Mouse (Mus musculus) frontal cortex, adult 2 months (tissue): ENCODE data around the gene Eif4g1. TPM values are rescaled to one million over a fixed set of nuclear protein-coding genes. Genes with fewer than 3 reads are reported as not detected.
A peak's percentile ranks its signal among the peaks of the same experiment; 100 is the strongest.

ENCODE experiments used
- DNase-seq, 2 experiments: peaks; one replicate each; pipeline ENCODE4 v3.0.0; 2022; ENCODE audit warnings: low spot score in 1 of 2; ENCODE audit errors: extremely low spot score in 1 of 2
- polyA plus RNA-seq: library from polyadenylated mRNA; depleted of rRNA; stranded (reverse); fragments of >200 nt; gene quantifications from 2 replicates; pipeline ENCODE4 v1.2.3, GENCODE M21; 2012

Eif4g1 gene
- polyA plus RNA-seq, 1 experiment, result 169 TPM

DNA sequence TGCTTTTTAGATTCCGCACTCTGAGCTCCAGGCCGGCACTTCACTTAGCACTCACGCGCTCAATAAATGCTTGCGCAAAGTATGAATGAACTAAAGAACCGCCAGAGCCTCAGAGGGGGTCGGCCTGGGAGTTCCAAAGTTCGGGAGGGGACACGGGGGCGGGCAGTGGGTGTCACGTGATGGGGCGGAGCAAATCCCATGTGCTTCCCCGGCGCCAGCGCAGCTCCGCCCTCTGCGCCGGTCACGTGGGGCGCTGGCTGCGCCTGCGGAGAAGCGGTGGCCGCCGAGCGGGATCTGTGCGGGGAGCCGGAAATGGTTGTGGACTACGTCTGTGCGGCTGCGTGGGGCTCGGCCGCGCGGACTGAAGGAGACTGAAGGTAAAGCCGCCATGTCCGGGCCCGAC lies 4.4 kb downstream of the Eif4g1 start:
- peak; percentile 90 to 96 for DNase-seq

DNA sequence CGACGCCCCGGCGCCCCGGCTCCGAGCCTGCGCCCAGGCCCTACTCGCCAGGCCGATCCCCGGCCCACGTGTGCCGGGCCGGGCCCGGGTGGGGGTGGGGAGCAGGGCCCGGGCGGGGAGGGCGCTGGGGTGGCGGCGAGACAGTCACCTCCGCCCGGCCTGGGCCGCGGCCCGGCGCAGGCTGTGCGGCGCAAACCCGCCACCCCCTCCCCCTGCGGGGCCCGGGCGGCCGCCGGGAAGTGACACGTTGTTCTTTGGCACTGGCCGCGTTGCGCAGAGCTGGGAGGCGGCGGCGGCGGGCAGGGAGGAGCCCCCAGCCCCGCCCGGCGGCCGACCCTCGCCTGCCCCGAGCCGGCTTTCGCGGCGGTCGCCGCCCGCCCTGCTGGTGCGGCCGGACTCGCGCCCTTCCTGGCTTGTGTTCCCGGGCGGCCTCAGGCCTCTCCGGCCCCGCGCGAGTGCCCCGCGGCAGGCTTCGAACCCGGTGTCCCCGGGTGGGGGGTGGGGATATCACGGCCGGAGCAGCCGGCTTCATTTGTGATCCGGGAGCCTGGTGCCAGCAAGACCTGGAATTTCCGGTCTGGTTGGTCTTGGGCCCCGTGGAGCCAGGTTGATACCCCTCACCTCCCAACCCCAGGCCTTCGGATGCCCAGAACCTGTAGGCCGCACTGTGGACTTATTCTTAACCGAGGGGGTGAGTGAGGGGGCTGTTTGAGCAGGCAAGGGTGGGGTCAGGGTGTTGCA lies 5.0 kb downstream of the Eif4g1 start:
- DNase-seq, result peak in 1 of 2 experiments; percentile 31

DNA sequence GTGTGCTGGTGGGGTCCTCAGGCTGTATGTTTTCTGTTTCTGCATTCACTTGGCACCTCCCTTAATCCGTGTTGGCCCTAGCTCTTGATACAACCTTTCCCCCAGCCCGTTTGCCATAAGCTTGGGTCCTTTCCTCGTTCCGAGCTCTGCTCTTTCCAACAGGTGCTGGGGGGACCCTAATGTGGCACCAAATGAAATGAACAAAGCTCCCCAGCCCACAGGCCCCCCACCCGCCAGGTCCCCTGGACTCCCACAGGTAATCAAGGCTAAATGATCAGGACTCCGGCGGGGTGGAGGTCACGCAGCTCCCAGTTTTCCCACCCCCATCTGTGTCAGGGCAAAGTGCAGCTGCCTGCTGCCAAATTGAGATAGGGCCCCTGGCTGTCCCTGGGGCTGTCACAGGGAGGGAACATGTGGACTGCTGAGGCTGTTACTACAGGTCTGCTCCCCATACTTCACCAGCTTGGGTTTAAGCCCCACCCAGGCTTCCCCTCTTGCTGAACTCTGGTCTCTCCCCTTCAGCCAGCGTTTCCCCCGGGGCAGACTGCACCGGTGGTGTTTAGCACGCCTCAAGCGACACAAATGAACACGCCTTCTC lies 5.7 kb downstream of the Eif4g1 start:
- no peak for DNase-seq

DNA sequence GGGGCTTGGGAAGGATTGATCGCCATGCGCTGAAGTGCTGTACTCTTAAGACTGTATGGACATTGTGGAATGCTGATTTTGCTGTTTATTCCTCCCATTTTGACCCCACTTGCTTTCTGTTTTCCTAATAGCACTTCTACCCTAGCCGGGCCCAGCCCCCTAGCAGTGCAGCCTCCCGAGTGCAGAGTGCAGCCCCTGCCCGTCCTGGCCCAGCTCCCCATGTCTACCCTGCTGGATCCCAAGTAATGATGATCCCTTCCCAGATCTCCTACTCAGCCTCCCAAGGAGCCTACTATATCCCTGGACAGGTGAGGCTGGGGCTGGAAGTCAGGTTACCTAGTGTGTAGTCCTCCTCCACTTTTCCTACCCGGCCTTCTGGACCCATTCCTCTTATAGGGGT lies 7.1 kb downstream of the Eif4g1 start:
- no peak for DNase-seq

DNA sequence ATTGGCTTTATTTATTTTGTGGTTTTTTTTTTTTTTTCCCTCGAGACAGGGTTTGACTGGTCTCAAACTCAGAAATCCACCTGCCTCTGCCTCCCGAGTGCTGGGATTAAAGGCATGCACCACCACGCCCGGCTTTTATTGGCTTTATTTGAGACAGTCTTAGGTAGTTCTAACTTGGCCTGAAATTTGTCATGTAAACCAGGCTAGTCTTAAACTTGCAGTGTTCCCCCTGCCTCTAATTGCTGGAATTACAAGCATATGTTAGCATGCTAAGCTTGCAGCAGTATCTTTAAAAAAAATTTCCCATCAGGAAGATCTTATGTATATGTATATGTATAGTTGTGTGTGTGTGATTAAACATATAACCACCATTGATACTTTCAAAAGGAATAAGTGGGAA lies 8.6 kb downstream of the Eif4g1 start:
- DNase-seq, result no peak

DNA sequence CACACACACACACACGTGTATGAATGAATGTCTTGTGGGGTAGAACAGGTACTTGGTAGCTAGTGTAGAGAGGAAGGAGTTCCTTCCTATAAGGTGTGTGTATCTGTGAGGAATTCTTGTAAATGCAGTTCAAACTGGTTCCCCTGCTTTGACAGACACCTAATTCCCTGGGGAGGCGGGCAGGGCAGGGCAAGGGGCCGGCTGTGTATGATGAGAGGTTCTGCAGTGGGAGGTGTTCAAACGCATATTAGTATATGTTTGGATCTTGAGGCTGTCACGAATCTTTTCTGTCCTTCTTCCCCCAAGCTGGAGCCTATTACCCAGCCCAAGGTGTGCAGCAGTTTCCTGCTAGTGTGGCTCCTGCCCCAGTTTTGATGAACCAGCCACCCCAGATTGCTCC lies 9.3 kb downstream of the Eif4g1 start:
- no peak for DNase-seq

DNA sequence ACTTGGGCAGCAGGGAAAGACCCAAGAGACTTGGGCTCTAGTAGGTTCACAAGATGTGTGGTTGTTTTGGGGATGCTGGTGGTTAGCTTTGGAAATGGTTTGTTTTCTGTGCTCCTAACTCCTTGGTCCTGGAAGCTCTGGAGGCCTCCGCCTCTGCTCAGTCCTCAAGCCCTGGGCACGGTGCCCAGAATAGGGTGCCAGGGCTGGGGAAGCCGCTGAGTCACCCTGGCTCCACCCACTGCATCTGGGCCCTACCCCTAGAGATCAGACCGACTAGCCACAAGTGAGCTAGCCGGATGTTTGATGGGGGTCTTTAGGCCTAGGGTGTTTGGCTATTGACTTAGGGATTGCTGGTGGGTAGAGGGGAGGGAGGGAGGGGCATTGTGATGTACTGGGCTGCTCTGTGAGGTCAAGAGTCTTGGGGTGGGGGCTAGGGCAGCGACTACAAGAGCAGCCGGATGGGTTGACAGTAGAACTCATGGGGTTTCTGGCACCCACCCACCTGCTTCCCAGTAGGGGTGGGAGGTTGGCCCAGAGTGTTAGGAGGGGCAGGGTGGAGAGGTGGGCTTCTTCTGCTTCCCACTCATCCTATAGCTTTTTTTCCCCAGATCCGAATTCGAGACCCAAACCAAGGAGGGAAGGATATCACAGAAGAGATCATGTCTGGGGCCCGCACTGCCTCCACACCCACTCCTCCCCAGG lies 10.0 kb downstream of the Eif4g1 start:
- peak in 1 of 2 experiments; percentile 87 for DNase-seq

DNA sequence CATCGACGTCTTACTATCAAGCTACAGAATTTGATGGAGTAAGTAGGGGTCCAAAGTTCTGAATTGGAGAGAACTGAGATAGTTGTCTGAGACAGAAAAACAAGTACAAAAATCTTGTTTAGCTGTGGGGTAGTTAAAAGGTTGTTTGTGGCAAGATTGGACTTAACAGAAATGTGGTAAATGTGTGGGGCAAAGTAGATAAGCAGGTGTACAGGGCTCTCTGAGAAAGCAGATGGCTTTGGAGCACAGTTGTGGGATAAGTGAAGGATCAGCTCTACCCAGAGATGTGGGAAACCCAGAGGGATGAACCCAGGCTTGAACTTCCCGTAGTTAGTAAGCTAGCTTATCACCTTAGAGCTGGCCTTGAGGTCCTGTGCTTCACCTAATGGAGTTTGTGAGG lies 22.7 kb downstream of the Eif4g1 start:
- no peak for DNase-seq

DNA sequence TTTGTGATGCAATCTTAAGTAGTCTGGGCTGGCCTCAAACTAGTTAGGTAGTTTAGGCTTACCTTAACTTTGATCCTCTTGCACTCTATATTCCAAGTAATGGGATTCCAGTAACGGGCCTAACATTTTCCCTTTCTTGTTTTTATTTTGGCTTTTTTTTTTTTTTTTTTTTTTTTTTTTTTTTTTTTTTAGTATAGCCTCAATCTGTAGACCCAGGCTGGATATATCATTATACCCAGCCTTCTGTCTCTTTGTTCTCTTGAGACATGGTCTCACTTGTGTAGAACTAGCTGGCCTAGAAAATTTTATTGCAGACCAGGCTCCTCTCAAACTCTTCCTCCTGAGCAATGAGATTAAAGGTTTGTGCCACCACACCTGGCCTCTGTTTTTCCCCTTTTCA lies 23.5 kb downstream of the Eif4g1 start:
- no peak for DNase-seq

DNA sequence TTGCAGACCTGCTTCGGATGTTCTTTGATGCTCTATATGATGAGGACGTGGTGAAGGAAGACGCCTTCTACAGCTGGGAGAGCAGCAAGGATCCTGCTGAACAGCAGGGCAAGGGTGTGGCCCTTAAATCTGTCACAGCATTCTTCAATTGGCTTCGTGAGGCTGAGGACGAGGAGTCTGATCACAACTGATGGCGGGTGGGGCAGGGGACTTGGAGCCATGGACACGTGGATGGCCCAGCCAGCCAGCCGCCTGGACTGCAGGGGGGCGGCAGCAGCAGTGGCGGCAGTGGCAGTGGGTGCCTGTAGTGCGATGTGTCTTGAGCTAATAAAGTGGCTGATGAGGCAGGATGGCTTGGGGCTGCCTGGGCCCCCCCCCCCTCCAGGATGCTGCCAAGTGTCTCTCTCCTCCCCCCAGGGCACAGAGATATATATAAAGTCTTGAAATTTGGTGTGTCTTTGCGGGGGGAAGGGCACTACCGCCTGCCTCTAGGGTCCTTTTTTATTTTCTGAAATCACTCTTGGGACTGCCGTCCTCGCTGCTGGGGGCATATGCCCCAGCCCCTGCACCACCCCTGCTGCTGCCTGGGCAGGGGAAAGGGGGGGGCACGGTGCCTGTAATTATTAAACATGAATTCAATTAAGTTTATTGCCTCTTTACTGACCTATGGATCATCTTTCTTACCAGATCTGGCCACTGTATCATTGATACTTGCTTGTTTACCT lies 24.3 kb downstream of the Eif4g1 start:
- no peak for DNase-seq

DNA sequence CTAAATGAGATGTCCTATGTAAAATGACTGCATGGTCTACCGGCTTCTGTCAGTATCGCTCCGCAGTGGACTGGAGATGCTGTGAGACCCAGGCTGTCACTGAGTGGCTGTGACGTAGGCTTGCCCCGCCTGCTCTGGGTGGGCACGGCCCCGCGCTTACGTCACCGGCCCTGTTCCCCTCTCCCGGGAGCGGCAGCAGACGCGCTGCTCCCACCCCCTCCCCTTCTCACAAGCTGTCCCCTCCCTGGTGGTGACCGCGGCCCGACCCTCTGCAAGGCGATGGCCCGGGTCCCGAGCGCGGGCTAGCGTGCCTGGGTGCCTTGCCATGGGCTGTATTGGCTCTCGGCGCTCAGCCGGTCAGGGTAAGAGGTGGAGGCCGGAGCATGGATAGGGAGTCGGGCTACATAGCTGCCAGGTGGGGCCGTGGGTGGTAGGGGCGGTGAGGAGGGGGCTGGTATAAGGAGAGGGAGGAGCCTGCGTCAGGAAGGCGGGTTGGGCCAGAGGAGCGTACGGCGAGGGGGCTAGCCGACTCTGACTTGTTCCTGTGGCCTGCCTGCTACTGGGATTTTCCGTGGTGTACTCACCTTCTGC lies 25.1 kb downstream of the Eif4g1 start, which contains the start of gene Fam131a:
Gene Fam131a, plus strand, starts transcription at position 131 of the 591 bp plus-strand sequence.
- peak; percentile 91 to 95 for DNase-seq

DNA sequence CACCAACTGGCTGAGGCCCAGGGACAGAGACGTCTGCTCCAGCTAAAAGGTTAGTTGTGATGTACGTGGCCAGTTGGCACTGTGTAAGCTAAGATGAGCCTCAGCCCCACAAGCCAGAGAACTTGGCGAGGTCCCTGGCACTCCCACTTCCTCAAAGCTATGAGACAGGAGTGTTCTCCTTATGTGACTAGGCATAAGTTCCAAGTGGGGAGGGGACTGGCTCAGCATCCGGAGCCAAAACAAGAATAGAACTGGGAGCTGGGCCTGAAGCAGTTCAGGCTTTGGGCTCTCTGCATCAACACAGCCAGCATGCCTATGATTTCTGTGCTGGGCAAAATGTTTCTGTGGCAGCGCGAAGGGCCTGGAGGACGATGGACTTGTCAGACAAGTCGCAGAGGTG lies 26.7 kb downstream of the Eif4g1 start:
- peak; percentile 75 to 89 for DNase-seq

DNA sequence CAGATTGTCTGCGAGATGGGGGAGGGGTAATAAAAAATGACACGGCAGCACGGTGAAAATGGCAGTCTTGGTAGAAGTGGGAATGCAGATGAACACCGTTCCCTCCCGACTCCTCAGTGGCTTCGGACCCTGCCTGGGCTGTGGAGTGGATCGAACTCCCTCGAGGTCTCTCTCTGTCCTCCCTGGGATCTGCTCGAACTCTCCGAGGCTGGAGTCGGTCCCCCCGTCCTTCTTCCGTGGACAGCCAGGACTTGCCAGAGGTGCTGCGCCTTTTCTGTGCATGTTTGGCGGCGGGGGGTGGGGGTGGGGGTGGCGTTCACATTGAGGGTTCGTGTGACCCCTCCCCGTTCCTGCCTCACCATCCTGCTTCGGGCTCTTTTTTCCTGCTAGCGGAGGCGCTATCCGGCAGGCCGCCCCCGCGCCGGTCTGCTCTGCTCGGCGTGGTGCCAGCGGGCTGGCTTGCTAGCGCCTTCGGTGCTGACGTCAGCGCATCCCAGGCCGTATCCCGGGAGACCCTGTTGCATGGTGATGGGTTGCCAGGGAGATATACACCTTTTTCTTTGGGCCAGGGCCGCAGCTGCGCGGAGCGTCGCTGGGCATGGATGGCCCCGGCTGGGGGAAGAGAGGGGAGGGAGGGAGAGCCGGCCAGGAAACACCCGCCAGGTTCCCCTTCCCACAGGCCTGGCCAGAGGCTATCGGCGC lies 27.7 kb downstream of the Eif4g1 start:
- DNase-seq, result peak; percentile 95 to 99

DNA sequence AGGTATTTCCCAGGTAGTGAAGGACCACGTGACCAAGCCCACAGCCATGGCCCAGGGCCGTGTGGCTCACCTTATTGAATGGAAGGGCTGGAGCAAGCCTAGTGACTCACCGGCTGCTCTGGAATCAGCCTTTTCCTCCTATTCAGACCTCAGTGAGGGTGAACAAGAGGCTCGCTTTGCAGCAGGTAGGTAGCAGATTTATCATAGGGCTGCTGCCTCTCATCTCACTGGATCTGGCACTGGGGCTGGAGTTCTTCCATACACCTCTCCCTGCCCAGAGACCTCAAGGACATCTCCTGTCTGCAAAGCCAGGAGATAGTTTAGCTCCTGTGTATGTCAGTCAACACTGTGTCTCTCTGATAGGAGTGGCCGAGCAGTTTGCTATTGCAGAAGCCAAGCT lies 31.2 kb downstream of the Eif4g1 start:
- no peak for DNase-seq

DNA sequence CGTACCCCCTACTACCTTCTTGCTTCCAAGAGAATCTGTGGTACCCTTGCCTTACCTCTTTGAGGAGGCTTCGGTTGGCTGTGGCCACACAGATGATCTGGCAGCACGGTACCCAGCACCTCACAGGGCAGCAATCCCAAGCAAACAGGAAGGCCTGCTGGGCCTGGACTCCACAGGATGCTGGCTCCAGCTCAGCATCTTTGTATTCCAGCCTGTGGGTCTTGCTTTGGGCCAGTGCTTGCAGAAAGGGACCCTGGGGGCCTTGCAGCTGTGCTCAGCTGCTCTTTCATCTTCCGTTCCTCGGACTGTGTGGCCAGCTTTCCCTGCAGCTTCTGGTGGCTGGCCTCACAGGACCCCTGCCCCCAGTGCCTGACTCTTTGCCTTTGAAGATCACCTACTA lies 31.9 kb downstream of the Eif4g1 start:
- no peak for DNase-seq

DNA sequence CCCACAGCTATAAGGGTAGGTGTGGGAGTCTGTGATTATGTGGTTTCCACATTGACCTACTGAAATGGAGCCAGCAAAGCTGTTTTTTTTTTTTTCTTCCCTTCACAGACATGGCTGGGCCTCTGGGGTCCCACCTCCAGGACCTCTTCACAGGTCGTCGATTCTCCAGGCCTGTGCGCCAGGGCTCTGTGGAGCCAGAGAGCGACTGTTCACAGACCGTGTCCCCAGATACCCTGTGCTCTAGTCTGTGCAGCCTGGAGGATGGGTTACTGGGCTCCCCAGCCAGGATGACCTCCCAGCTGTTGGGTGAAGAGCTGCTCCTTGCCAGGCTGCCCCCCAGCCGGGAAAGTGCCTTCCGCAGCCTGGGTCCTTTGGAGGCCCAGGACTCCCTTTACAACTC lies 33.2 kb downstream of the Eif4g1 start:
- no peak for DNase-seq

DNA sequence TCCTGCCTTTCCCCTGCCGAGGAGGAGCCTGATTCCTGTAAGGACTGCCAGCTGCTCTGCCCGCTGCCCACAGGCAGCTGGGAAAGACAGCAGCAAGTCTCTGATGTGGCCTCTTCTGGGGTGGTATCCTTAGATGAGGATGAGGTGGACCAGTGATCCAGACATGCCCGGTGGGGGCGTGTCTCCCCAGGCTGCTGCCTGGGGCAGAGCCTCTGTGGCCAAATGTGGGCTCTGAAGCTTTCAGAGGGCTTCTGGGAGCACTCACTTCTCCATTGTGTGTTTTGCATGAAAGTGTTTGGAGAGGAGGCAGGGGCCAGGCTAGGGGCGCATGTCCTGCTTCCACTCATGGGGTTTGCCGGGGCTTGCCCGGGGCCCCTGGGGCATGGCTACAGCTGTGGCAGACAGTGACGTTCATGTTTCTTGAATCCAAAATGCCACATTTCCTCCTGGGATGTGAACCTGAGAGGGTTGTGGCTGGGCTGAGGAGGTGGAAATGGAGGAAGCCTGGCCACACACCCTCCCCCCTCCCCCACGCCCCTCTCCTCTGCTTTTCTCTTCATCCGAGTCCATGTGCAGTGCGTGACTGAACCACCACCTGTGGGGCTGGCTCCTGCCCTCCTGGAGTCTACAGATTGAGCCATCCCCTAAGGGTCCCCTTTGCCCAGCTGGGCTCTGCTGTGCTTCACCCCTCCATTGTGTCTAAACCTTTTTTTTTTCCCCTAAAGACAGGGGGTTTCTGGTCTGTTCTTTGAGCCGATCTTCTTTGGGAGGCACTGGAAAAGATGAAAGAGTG lies 33.8 kb downstream of the Eif4g1 start:
- DNase-seq, result no peak

DNA sequence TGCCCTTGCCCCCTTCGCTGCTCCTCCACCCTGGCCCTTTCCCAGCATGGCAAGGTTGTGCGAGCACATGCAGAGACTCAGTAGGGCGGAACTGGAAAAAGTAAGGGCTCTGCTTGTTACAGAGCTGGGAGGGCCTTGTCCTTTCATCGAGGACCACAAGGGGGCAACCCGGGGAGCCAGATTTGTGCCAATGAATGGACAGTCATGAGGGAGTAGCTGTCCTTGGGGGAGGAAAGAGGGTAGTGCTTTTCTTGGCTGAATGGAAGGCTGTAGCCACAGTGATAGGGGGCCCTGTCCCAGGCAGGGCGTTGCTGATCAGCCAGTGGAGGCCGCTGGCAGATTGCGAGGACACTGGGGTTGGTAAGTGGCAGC lies 34.4 kb downstream of the Eif4g1 start:
- DNase-seq, result peak in 1 of 2 experiments; percentile 78

DNA sequence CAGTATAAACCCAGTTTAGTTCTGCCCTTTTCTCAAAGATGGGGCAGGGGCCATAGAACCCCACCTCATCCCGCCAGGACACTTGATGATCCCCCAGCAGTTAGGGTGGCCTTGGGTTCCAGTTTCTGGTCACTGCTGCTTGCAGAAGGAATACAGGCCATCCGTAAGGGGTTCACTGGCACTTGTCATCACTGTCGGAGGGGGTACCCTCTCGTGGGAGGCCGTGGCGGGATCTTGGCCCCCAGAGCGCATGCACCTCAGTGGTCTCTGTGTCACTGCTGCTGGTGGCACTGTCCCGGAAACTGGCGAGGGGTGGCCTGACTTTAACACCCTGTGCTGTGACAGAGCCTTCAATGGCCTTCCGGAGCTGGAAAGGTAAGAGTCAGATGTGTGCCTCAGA lies 35.0 kb downstream of the Eif4g1 start:
- no peak for DNase-seq
